Mouse (Mus musculus) hindbrain, postnatal 0 days (tissue): ENCODE measurements around the gene Hnrnpr. TPM values are rescaled to one million over a fixed set of nuclear protein-coding genes. Genes with fewer than 3 reads are reported as not detected.

ENCODE experiments used
- ATAC-seq: fragments of 200-750 bp; cut with Nextera tagmentation; 2 replicates; pipeline ENCODE4 v1.8.0; 2017; ENCODE audit warnings: mild to moderate bottlenecking, moderate TSS enrichment, moderate library complexity
- DNase-seq: peaks from one replicate; pipeline ENCODE4 v3.0.0-alpha.2; 2015; ENCODE audit warnings: low spot score
- H3K27ac ChIP-seq: fragments of 300-500 bp; sonication (generic); 2 replicates; pipeline ENCODE4 v1.5.1; 2014; ENCODE audit warnings: mild to moderate bottlenecking
- H3K27me3 ChIP-seq: fragments of 300-500 bp; sonication (generic); 2 replicates; pipeline ENCODE4 v1.6.1; 2014; ENCODE audit warnings: low read length, mixed read lengths; ENCODE audit not compliant: insufficient read depth
- H3K36me3 ChIP-seq: fragments of 300-500 bp; sonication (generic); 2 replicates; pipeline ENCODE4 v1.6.1; 2014; ENCODE audit warnings: low read length, mixed read lengths; ENCODE audit not compliant: insufficient read depth
- H3K4me1 ChIP-seq: fragments of 300-500 bp; sonication (generic); 2 replicates; pipeline ENCODE4 v1.6.1; 2014; ENCODE audit warnings: antibody characterized with exemption, low read length, mixed read lengths; ENCODE audit not compliant: insufficient read depth
- H3K4me2 ChIP-seq: fragments of 300-500 bp; sonication (generic); 2 replicates; pipeline ENCODE4 v1.6.1; 2014; ENCODE audit warnings: low read depth, mild to moderate bottlenecking, low read length, moderate library complexity, mixed read lengths
- H3K4me3 ChIP-seq: fragments of 300-500 bp; sonication (generic); 2 replicates; pipeline ENCODE4 v1.5.1; 2014; ENCODE audit warnings: low read length
- H3K9ac ChIP-seq: fragments of 300-500 bp; sonication (generic); replicated peaks from 2 replicates; pipeline ENCODE4 v1.6.1; 2014; ENCODE audit warnings: mild to moderate bottlenecking, low read length, moderate library complexity, mixed read lengths
- H3K9me3 ChIP-seq: fragments of 300-500 bp; sonication (generic); 2 replicates; pipeline ENCODE4 v1.6.1; 2016; ENCODE audit warnings: low read length, mixed read lengths
- CTCF ChIP-seq: IDR thresholded peaks from 2 replicates; pipeline ENCODE4 v1.5.1; 2016; ENCODE audit warnings: antibody characterized with exemption, control low read depth, low read depth
- WGBS: fragments of 180-500 bp; shearing (Covaris S2); extraction: QIAGEN DNeasy Blood & Tissue Kit; methylation state at CpG from one replicate; pipeline ENCODE4 v1.1.7; 2014; 5-methylcytosine and 5-hydroxymethylcytosine counted together
- polyA plus RNA-seq: library from polyadenylated mRNA; unstranded; fragments of >200 nt; fragmentation: Nextera tagmentation; extraction: Ambion mirVana; gene quantifications from 2 replicates; pipeline ENCODE4 v1.2.1, GENCODE M21; 2015
- total RNA-seq: library from RNA; depleted of rRNA; stranded (reverse); fragments of >200 nt; gene quantifications from 2 replicates; pipeline ENCODE4 v1.2.3, GENCODE M21; 2014

The Hnrnpr gene
- total and polyA plus RNA-seq, 2 experiments from 2014 or later, result 69.0 to 159 TPM

DNA sequence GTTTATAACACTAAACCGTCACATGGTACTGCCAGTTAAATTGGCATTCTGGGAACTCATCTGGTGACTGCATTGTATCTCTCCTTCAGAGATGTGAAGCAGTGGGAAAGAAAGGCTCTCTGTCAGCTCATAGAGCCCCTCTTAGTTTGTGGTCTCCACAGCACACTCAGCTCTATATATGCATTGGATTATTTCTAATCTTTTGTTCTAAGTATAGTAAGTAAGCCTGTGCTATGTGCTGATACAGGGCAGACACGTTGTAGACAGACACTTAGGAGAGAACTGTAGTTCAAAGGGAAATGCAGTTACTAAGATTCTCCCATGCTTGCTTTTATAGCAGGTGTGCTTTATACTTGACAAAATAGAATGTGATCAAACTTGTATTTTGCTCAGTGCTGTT lies 24.3 kb downstream of the Hnrnpr start:
- no peak for TF ChIP-seq CTCF
- DNase-seq, result no peak
- Histone ChIP-seq H3K36me3 (peaks cover 20% of the 10 kb centered on the region), H3K27ac (no peak overlapping the region), H3K27me3 (no peaks in the 10 kb centered on the region), H3K4me2 (no peak overlapping the region), H3K4me3 (no peak overlapping the region), H3K4me1 (no peaks in the 10 kb centered on the region), H3K9me3 (no peaks in the 10 kb centered on the region), H3K9ac (no peak overlapping the region)
- WGBS, result 64% methylated on average over 2 of the region's 2 CpGs
- no peak for ATAC-seq

DNA sequence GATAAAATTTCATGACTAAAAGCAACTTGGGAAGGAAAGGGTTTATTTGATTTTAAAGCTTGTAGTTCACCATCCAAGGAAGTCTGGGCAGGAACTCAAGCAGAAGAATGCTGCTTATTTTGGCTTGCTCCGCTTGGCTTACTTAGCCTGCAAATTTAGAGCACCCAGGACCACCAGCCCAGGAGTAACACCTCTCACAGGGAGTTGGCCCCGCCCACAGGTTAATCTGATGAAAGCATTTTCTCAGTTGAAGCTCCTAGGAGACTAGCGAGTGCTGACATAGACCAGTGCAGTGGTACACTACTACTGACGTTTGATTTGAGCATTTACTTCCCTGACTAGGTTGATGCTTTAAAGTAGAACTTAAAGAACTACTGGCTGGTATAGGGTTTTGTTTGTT lies 26.4 kb downstream of the Hnrnpr start:
- no peak for TF ChIP-seq CTCF
- H3K9ac ChIP-seq, result no peak overlapping the region
- no peak for DNase-seq
- no peaks in the 10 kb centered on the region for H3K4me1 ChIP-seq
- H3K4me2 ChIP-seq, result no peak overlapping the region
- H3K9me3 ChIP-seq, result no peaks in the 10 kb centered on the region
- no peaks in the 10 kb centered on the region for H3K27me3 ChIP-seq
- H3K4me3 ChIP-seq, result no peak overlapping the region
- peaks cover 22% of the 10 kb centered on the region for H3K36me3 ChIP-seq
- no peak for ATAC-seq
- H3K27ac ChIP-seq, result no peak overlapping the region
- WGBS, result 63% methylated on average over 4 of the region's 4 CpGs

DNA sequence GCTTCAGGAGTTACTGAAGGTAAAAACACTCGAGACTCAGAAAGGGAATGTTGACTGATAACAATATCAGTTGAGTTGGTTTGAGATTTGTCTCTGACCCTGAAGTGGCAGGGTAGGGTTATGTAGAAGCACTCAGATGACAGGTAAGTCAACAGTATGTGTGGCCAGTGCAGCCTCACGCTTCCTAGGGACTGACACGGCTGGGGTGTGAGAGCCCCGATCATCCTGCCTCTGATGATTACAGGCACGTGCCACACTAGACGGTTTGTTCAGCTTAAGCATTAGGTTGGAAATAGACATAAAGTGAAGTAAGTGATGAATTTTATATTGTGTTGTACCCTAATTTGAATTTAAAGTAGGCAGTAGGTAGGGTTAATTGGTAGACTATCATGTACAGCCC lies 38.9 kb downstream of the Hnrnpr start:
- Histone ChIP-seq H3K4me3 (no peak overlapping the region), H3K36me3 (peaks cover 24% of the 10 kb centered on the region)
- no peak for TF ChIP-seq CTCF

DNA sequence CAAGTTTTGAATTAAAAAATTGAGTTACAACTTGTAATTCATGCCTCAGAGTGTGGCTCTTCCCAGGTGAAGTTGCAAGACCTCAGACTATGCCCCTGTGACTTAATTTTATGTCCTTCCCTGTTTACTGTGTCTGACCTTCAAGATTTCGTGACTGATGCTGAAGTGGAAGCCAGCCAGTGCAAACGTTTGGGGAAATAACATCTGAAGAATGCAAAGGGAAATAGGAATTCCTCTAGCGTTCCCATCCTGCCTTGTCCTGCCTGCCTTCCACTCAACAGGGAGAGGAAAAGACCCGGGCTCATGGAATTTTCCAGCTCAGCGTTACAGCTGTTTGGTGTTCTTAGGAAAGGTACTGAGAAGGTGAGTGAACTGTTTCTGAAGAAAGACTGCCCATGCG lies 46.3 kb downstream of the Hnrnpr start:
- no peak for TF ChIP-seq CTCF
- Histone ChIP-seq H3K4me3 (no peak overlapping the region), H3K27me3 (no peaks in the 10 kb centered on the region), H3K36me3 (peaks cover 9% of the 10 kb centered on the region; the same call in 1 of the 2 replicates), H3K9me3 (no peaks in the 10 kb centered on the region), H3K27ac (no peak overlapping the region), H3K9ac (no peak overlapping the region), H3K4me1 (no peaks in the 10 kb centered on the region), H3K4me2 (no peak overlapping the region)
- 83% methylated on average over 6 of the region's 6 CpGs for WGBS
- no peak for ATAC-seq
- DNase-seq, result no peak

More for the DNA sequence above, 38.9 kb downstream of the Hnrnpr start:
- Histone ChIP-seq H3K27ac (no peak overlapping the region), H3K27me3 (no peaks in the 10 kb centered on the region), H3K4me1 (no peaks in the 10 kb centered on the region), H3K9ac (no peak overlapping the region), H3K9me3 (no peaks in the 10 kb centered on the region), H3K4me2 (no peak overlapping the region)
- ATAC-seq (no peak), DNase-seq (no peak)
- WGBS, result 93% methylated on average over 6 of the region's 6 CpGs

DNA sequence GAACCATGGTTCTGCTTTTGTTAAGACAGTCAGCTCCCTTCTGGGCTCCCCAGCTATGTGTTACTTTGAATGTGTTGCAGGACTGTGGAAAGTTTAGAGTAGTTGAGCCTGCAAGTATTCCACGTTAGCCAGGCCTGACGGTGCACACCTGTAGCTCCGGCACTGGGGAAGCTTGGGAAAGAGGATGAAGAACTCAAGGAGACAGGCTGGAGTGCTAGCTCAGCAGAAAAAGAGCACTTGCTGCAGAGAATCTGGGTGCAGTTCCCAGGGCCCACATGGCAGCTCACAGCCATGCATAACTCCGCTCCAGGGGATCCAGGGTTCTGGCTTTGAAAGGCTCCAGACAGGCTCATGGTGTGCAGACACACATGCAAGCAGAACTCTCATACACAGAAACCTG lies 46.7 kb downstream of the Hnrnpr start:
- 98% methylated on average over 4 of the region's 4 CpGs for WGBS
- no peaks in the 10 kb centered on the region for H3K4me1 ChIP-seq
- no peak overlapping the region for H3K27ac ChIP-seq
- H3K4me3 ChIP-seq, result no peak overlapping the region
- DNase-seq (no peak), ATAC-seq (no peak)
- H3K36me3 ChIP-seq, result peaks cover 9% of the 10 kb centered on the region; the same call in 1 of the 2 replicates
- no peak overlapping the region for H3K9ac ChIP-seq
- no peaks in the 10 kb centered on the region for H3K9me3 ChIP-seq
- TF ChIP-seq CTCF, result no peak
- no peak overlapping the region for H3K4me2 ChIP-seq
- H3K27me3 ChIP-seq, result no peaks in the 10 kb centered on the region

DNA sequence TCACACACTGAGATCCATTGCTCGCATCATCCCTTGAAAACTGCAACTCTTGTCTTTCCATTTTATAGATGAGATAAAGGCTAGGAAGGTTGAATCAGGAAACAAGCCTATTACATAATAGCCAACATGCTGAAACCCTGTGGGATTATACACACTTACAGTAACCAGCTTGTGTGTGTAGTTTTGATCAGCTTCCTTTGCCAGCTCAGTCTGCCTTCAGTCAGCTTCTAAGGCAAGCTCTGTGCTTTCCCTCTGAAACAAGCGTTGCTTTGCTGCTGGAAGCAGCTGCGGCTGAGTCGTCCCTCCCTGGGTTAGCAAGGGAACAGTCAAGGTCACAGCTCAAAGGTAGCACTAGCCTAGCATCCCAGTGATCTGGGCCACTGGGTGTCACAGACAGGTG lies 57.1 kb downstream of the Hnrnpr start:
- ATAC-seq (no peak), DNase-seq (no peak)
- Histone ChIP-seq H3K27me3 (no peaks in the 10 kb centered on the region), H3K27ac (no peak overlapping the region), H3K9ac (no peak overlapping the region), H3K9me3 (no peaks in the 10 kb centered on the region), H3K4me1 (no peaks in the 10 kb centered on the region), H3K36me3 (no peaks in the 10 kb centered on the region), H3K4me2 (no peak overlapping the region), H3K4me3 (no peak overlapping the region)
- TF ChIP-seq CTCF, result no peak
- 58% methylated on average over 4 of the region's 4 CpGs for WGBS

DNA sequence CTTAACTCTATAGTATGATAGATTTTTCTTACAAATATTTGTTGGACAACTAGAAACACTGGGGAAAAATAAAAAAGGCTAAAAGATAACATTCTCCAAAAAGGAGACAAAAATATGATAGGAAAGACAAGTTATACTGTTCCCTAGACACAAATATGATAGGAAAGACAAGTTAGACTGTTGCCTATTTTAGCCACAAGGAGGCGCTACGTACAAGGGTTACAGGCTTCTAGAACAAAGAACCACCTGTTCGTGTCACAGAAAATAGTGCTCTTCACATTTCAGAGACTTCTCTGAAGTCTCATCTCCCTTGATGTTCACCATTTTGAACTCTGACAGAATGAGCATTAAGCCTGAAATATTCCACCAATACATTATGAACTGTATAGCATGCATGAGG lies 59.0 kb downstream of the Hnrnpr start:
- ATAC-seq, result no peak
- Histone ChIP-seq H3K4me2 (no peak overlapping the region), H3K4me3 (no peak overlapping the region), H3K9ac (no peak overlapping the region), H3K27ac (no peak overlapping the region), H3K36me3 (no peaks in the 10 kb centered on the region), H3K9me3 (no peaks in the 10 kb centered on the region), H3K27me3 (no peaks in the 10 kb centered on the region), H3K4me1 (no peaks in the 10 kb centered on the region; the same call in 1 of the 2 replicates)
- peak; percentile 89 for TF ChIP-seq CTCF
- 2% methylated on average over 3 of the region's 3 CpGs for WGBS
- peak; percentile 86 for DNase-seq
